Mouse (Mus musculus) 3134 (cell line): ENCODE measurements around the gene Trappc12.
A peak's percentile ranks its signal among the peaks of the same experiment; 100 is the strongest.
"Not testable (repeated sequence)": the region's sequence is repeated elsewhere in the genome, so short reads cannot be mapped to it uniquely, and the experiment has no call there.

ENCODE experiments used
- DNase-seq: peaks from one replicate; pipeline ENCODE4 v3.0.0-alpha.2; 2011; ENCODE audit warnings: low spot score; ENCODE audit not compliant: insufficient read length; ENCODE audit errors: extremely low read depth

Trappc12 gene

DNA sequence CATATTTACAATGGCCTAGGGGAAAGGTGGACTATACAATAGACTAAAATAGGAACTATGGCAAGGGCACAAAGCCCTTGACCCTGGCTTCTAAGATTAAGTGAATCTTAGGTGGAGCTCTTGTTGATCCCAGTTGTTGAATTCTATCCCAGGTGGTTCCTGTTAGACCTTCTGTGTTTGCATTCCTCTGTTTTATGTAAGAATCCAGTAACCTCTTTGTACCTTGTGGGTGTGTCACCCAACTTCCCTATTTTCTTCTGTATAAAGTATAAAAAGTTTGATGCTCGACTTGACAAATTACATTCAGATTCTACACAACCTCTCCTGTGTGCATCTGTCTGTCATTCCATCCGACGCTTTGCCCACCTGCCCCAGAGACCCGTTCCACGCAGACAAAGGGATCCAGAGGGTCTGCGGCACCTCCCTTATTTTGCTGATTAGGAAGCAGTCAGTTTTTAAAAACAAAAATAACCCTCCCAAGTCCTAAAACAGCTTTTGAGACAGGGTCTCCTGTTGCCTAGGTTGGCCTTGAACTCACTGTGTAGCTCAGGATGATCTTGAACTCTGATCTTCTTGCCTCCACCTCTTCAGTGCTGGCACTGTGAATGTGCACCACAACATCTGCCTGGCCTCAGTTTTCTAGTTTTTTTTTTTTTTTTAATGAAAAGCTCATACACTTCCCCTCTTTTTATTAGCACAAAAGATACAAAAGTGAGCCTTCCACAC is 16.6 kb downstream of the Trappc12 start:
- not testable (repeated sequence) for DNase-seq

DNA sequence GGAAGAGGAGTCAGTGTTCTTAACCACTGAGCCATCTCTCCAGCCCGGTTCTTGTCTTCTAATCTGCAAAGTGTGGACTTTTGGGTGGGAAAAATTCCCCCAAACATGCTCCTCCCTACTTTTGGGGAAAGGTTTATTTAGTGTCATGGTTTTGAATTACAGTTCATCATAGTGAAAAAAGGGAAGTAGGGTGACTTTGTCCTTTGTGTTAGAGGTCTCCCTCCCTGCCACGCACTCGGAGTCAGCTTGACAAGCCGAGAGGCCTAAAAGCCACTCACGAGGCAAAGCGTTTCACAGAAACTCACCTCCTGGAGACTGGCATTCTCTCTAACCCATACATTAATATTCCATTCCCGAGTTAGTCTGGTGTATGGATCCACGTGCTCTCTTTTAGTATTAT is 17.6 kb downstream of the Trappc12 start:
- no peak for DNase-seq

DNA sequence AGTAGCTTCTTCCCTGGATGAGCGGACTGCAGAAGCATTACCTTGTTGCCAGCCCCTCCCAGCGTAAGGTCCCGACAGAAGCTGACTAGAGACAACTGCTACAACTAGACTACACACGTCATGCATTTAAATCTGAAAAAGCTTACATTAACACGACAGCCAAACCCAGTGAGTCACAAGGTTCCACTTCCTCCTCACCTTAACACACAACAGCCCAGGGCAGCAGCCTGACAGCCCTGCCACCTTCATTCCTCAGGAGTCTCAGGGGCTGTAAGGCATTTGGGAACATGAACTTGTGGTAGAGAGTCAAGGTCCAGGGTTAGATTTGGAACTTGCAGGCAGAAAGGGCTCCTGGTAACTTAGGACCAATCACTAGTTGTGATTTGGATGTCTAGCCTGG is 23.2 kb downstream of the Trappc12 start:
- no peak for DNase-seq

DNA sequence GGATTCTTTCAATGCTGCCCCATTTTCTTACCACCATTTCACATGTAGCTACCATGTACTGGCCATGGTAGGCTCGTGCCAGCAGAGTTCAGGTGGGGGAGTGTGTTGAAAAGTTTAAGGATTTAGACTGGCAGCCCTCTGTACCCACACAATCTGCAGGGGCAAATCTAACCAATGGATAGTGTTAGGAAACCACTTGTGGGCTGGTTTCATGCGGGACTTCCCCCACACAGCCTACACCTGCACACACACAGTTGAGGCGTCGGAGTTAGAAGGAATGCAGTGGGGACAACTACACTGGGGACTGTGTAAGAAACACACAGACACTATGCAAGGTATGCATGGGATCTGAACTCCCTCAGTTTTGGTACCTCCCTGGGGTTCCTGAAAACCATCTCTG is 24.1 kb downstream of the Trappc12 start:
- no peak for DNase-seq

DNA sequence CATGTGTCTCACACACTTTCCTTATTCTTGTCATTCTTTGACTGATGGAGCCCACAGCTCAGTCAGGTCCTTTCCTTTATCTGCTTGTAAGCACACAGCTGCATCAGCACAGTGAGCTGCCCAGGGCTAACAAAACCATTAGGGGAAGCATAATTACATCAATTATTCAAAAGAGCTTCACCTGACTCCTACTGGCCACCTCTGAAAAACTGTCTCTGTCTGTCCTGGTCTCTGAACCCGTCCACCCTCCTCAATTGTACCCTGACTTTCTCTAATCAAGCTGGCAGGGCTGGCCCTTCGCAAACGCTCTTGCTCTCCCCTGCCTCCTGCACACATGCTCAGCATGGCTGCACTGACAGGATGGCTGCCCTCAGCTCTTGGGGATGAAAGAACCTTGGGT is 25.9 kb downstream of the Trappc12 start:
- no peak for DNase-seq

DNA sequence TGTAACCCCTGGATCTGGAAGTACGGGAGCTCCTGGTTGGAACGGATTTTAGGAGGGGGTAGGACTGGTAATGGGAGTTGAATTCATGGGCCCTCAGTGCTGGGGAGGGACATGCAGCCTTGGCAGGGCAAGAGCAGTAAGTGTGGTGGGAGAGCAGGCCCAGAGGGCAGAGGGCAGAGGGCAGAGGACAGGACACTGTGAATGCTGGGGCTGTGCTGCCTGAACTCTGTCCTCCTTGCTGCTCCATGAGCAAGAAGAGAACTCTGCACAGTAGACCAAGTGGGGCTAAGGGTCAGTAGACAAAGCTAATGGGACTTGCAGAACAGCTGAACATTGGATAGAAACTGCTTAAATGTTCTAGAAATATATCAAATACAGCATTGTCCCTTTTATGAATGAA is 32.2 kb downstream of the Trappc12 start:
- DNase-seq, result no peak

DNA sequence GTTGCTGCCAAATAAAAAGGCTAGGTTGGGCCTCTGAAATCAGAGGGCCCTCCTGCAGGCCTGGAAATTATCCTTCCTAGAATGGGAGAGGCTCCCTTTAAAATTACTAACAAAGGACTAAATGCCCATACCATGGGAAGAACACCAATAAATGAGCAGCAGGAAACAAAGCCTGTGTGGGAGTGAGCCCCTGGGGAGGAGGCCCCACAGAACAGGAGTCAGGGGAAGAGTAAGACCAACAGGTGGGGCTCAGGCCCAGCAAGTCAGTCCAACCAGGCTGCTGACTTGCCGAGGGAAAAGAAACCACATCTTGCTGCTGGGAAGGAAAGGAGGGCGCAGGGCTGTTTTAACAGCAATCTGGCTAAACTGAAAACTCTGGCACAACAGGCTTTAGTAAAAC is 33.2 kb downstream of the Trappc12 start:
- no peak for DNase-seq

DNA sequence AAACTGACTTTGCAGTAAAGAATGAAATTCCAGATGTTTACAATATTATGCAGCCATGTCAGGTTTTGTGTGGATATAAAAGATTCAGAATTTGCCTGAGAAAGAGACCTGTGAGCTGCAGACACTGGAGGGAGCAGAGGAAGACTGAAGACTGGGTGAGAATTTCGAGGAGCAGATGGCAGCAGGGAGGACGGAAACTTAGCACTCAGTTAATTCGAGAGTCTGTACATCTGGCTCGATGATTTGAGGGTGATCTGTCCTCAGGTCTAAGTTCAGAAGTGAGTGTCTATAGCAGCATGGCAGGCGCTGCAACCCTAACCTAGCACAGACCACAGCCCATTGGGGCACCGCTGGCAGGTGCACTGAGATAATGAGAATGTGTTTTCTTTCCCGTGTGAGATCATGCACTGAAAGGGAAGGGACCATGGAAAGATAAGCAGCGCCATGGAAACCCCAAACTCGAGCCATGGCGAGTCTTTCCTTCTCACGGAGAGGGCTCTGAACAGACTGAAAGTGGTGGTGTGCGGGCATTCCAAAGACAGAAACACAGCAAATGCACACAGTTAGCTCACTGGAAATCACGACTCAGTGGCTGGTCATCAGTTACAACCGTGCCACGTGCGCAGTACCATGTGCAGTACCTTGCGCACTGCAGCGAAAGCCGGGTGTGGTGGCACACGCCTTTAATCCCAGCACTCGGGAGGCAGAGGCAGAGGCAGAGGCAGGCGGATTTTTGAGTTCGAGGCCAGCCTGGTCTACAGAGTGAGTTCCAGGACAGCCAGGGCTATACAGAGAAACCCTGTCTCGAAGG is 35.2 kb downstream of the Trappc12 start:
- DNase-seq, result no peak

DNA sequence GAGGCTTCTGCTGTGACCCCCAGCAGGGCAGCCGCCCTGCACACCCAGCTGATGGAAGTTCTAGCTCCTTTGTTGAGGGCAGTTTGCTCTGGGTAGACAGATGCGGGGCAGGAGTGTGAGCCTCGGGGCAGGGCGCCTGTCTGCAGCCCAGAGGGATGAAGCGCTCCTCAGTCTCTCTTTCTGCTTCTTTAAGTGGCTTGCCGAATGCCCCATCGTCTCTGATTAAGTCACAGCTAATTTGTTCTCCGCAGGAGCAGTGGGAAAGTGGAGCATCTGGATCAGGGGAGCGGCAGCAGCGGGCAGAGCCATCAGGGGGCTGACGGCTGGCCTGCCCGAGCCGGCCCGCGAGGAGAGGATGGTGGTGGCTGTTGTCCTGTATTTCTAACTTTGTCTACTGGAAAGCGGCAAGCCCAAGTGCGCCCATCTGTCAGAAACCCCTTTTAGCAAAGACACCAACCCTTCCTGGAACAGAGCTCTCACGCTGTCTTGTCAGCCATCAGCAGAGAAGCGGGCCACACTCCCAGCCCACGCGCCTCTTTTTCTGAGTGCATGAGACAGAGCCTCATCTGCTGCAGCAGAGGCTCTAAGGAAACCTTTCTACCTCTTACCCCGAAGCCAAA is 39.6 kb downstream of the Trappc12 start:
- no peak for DNase-seq

DNA sequence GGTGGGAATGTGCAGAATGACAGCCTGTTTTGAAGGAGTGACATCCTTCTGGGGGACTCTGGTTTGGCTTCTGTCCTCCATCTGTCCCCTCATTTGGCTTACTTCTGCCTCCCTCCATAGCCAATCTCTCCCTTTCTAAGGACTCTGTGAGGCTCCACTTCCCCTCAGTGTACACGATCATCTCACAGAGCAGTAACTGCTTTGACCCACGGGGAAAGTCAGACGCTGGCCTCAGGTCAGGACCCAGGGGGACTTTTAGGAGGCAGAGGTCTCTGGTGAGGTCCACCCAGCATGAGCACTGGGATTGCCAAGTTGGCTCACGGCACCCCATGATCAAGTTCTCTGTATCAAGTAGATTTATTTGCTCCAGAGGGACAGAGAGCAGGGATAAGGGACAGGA is 42.1 kb downstream of the Trappc12 start:
- DNase-seq, result no peak

DNA sequence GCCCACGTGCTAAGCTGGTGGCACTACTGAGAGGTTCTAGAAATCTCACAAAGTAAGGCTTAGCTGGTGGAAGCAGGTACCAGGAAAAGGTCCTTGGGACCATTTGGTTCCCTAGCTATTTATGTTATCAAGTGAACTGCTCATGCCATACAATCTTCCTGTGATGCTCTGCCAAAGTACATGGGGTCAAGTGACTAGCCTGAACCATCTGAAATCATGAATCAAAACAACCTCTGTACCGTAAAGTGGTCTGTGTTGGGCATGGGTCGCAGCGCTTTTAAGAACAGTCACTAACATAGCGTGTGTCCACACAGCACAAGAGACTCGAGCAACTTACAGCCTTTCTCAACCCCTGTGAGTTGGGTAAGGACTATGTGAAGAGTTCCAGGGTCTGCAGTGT is 45.1 kb downstream of the Trappc12 start:
- DNase-seq, result no peak

DNA sequence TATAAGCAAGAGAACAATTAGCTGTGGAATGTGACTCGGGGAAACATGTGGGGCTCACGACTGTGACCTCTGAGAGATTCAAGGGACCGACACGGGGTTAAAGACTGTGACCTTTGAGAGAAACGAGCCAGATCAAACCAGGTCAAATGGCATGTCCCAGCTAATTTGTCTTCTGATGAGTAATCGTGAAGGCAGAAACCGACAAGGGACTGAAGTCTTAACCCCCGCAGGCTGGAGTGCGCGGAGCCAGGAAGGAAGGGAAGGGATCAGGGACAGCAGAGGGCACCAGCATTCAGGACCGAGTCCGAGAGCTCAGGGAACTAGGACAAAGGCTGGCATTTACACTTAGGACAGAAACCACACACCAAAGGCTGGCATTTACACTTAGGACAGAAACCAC is 45.9 kb downstream of the Trappc12 start:
- no peak for DNase-seq

DNA sequence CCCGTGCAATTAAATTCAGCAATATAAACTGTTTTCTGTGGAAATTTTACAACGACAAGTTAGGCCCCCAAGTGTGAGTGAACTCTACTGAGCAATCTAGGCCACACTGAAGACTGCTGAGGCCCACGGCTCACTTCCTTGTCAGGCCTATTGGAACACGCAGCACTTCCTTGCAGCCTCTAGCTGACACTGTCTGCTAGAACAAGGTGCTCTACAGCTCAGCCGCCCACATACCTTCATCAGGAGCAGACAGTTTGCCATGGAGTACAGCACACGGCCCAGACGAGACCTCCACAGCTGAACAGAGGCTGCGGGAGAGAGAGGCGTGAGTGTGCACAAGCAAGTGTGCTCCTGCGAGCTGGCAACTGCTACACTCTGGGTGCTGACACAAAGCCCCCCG is 49.0 kb downstream of the Trappc12 start:
- DNase-seq, result no peak

DNA sequence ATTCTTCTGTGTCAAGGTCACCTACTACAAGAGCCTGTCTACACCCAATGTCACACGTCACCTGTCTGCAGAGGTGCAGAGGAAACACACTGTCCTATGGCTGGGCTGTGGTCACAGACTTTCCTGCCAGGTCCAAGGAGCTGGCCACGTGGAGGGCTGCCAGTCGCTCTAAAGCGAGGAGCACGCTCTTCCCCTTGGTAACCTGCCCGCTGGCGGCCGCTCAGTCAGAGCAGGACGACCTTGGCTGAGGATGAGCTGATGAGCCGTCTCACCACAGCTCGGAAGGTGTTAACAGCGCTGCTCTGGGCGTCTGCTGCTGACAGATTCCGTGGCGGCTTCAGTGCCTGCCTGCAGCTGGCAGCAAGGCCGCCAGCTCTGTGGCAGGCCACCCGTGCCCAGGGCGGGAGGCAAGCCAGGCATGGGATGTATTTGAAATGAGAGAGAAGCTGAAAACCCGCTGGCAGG is 49.7 kb downstream of the Trappc12 start:
- peak; percentile 28 for DNase-seq

DNA sequence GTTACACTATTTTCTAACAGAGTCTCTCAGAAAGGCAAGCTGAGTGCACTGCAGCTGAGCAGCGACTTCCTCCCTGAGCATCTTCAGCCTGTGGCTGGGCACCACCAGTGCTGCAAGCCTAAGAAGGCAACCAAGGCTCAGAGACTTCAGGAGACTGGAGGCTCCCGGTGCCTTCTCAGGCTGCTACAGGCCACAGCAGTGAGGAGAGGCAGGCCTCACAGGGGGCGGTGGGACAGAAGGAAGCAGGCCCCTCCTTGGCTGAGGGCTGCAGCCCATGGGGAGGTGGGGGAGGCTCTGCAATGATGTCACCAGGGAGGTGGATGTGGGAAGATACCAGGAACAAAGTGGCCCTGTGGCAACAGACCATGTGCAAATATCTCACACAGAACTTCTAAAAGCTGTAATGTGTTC is 50.2 kb downstream of the Trappc12 start:
- DNase-seq, result no peak

DNA sequence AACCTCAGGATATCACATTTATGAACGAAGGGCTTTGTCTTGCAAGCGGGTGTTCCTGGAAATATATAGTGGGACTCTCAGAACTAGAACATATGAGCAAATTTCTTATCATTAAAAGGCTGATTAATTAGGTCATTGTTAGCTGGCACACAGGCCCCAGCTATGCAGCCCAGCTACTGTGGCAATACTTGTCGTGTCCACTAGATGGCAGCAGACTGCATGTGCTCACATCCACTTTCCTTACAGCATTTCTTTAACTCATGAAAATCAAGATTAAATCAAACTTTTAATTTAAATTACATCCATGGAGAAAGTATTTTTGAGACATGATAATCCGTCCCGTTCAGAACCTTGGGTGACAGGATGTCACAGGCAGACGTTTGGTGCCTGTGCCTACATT is 50.6 kb downstream of the Trappc12 start:
- DNase-seq, result no peak

DNA sequence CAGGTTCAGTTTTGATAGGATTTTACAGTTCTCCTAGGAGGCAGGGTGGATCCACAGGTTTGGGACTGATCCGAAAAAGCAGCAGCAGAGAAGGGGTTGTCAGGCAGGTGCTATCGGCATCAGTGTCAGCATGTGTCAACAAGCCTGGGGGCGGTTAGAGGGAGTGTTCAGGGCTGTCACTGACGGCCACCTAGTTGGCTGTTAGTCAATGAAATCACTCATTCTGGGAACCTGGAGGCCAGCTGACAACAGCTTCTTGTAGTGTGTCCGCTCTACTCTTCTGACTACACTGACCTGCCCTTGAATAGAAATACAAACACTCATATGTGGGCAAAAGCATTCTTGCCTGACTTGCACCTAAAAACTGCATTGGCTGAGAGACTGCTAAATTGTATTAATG is 51.2 kb downstream of the Trappc12 start:
- DNase-seq, result no peak

DNA sequence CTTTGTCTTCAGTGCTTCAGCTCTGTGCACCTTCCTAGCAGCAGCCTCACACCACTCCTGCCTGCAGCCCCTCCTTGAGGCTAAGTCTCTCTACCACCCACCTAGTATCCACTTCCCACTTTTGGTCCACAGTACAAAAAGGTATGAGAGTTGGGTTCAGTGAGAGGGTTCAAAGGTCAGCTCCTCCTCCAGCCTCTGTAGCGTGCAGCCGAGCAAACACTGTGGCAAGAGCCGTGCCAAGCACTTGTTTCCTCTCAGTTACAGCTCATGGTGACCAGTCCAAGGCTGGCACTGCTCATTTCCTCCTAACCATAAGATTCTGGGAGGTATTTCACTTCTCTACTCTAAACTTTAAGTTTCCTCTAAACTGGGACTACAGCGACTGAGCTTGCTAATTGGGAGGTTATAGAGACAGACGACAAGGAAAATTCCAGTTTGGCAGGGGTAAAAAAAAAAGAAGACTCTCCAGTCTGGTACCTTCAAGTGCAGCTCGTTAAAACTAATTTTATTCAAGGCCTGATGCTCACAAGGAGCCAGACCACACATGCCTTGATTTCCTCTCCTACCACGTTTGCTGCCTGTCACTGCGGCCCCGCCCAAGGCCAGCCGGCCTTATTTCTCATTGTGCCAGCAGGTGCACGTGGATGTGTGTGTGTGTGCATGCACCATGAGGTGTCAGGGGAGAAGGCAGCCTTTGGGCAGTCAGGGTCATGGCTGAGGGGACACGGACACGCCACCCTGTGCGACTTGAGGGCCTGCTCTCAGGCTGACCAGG is 52.3 kb downstream of the Trappc12 start:
- DNase-seq, result no peak

DNA sequence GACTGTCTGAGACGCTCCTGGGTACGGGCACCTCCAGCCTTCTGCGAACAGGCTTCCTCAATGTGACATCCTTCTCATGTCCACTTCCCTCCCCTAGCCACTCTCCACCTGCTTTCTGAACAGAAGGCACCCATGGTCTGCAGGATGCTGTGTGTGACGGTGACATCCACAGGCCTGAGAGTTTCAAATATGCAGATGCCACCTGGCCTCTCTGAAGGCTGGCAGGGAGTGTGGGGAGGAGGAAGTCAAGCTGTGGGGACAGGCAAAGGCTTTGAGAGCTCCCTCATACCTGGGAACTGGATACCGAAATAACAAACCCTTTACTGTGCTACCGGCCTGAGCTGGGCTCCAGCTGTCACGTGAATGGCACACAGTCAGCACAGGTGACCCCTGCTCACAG is 55.5 kb downstream of the Trappc12 start:
- DNase-seq, result no peak

DNA sequence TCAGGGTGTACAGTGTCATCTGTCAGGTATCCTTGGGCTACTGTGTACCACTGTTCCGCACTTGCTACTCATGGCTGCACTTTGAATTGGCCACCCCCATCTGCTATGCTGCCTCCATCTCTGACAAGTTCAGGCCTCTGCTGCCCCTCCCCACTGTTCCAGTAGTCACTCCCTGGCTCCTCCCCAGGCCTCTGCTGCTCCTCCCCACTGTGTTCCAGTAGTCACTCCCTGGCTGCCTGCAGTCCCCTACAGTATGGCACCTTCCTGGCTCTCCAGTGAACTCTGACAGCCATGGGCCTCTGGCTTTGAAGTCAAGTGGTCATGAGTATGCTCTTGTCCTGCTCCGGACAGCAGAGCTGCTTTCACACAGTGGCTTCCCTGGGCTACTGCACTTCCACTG is 56.0 kb downstream of the Trappc12 start:
- peak; percentile 71 for DNase-seq

DNA sequence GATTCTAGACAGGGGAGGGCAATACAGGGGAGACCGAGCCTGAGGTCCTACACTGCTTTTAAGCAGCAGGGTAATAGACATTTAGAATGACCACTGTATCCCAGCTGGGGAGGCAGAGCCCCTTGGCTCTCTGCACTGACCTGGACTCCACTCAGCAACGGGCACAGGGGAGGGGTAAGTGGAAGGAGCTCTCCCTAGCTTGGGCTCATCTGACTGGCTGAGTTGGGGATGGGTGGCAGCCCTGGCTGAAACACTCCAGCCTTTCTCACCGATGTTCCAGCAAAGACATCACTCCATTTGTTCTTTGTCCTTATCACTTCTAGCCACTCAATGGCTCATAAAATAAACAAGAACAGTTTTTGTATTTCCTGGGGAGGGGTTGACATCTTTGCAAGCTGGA is 56.5 kb downstream of the Trappc12 start:
- no peak for DNase-seq
